Mouse (Mus musculus): ENCODE data around the gene Cachd1.

Gene Cachd1

GRCm38 (mm10) chr4:100793147-100793546, 16.7 kb downstream of the Cachd1 start:
- no peak for DNase-seq

- DNase-seq = no peak
Observed at GRCm38 (mm10) chr4:100795523-100795922, 19.0 kb downstream of the Cachd1 start.

GRCm38 (mm10) chr4:100800730-100801442, 24.4 kb downstream of the Cachd1 start:
- peak; percentile 74 for DNase-seq

- no peak for DNase-seq
Observed at GRCm38 (mm10) chr4:100801443-100801786, 24.9 kb downstream of the Cachd1 start.

GRCm38 (mm10) chr4:100811057-100811695, 34.7 kb downstream of the Cachd1 start:
- no peak for DNase-seq

- DNase-seq = no peak
Observed at GRCm38 (mm10) chr4:100811802-100812510, 35.5 kb downstream of the Cachd1 start.

- no peak for DNase-seq
Observed at GRCm38 (mm10) chr4:100813767-100814461, 37.4 kb downstream of the Cachd1 start.

- no peak for DNase-seq
Observed at GRCm38 (mm10) chr4:100819238-100819637, 42.8 kb downstream of the Cachd1 start.

GRCm38 (mm10) chr4:100822526-100822925, 46.1 kb downstream of the Cachd1 start:
- DNase-seq = no peak

GRCm38 (mm10) chr4:100827374-100827773, 50.9 kb downstream of the Cachd1 start:
- no peak for DNase-seq

GRCm38 (mm10) chr4:100828737-100829136, 52.3 kb downstream of the Cachd1 start:
- DNase-seq = no peak

- DNase-seq = peak; percentile 10
Observed at GRCm38 (mm10) chr4:100837205-100837604, 60.7 kb downstream of the Cachd1 start.

- DNase-seq = no peak
Observed at GRCm38 (mm10) chr4:100842629-100843028, 66.2 kb downstream of the Cachd1 start.

- no peak for DNase-seq
Observed at GRCm38 (mm10) chr4:100843119-100843518, 66.6 kb downstream of the Cachd1 start.

- DNase-seq = no peak
Observed at GRCm38 (mm10) chr4:100850846-100851495, 74.5 kb downstream of the Cachd1 start.

- DNase-seq = no peak
Observed at GRCm38 (mm10) chr4:100852448-100852847, 76.0 kb downstream of the Cachd1 start.

- DNase-seq = no peak
Observed at GRCm38 (mm10) chr4:100853426-100853825, 77.0 kb downstream of the Cachd1 start.

GRCm38 (mm10) chr4:100855373-100855772, 78.9 kb downstream of the Cachd1 start:
- DNase-seq = no peak

- no peak for DNase-seq
Observed at GRCm38 (mm10) chr4:100857411-100857869, 81.0 kb downstream of the Cachd1 start.

GRCm38 (mm10) chr4:100863861-100864428, 87.5 kb downstream of the Cachd1 start:
- DNase-seq = no peak

GRCm38 (mm10) chr4:100865423-100865822, 88.9 kb downstream of the Cachd1 start:
- peak; percentile 14 for DNase-seq

- no peak for DNase-seq
Observed at GRCm38 (mm10) chr4:100865962-100866703, 89.7 kb downstream of the Cachd1 start.
